Mouse (Mus musculus): ENCODE data around the gene Olfr1093. TPM values are rescaled to one million over a fixed set of nuclear protein-coding genes. Genes with fewer than 3 reads are reported as not detected.

Gene Olfr1093
- polyA plus RNA-seq (2015; fragmentation: Nextera tagmentation; extraction: Ambion mirVana), result not detected in 2 replicates

- Histone ChIP-seq H3K9me3 (replicated peaks) (no peaks in the 10 kb centered on the region), H3K4me3 (replicated peaks) (no peak within 1 kb of the TSS), H3K4me2 (no peak within 1 kb of the TSS), H3K9ac (no peak within 1 kb of the TSS), H3K27me3 (no peaks in the 10 kb centered on the region), H3K36me3 (replicated peaks) (no peaks in the 10 kb centered on the region), H3K4me1 (replicated peaks) (no peaks in the 10 kb centered on the region), H3K27ac (replicated peaks) (no peak within 1 kb of the TSS)
- ATAC-seq (ENCODE audit: insufficient read depth), result no peak
- 44% methylated on average over 2 of the region's 2 CpGs for WGBS (ENCODE audit: insufficient replicate concordance)
Measured at GRCm38 (mm10) chr2:86782179-86782578, at the start of gene Olfr1093. Gene Olfr1093, plus strand, starts transcription at chr2:86782479.

- no peak within 1 kb of the TSS for H3K4me2 ChIP-seq
- H3K9me3 ChIP-seq (replicated peaks), result no peaks in the 10 kb centered on the region
- no peaks in the 10 kb centered on the region for H3K27me3 ChIP-seq
- no peak within 1 kb of the TSS for H3K27ac ChIP-seq (replicated peaks)
- no peak within 1 kb of the TSS for H3K9ac ChIP-seq
- no peaks in the 10 kb centered on the region for H3K4me1 ChIP-seq (replicated peaks)
- no peak for ATAC-seq (ENCODE audit: insufficient read depth)
- H3K4me3 ChIP-seq (replicated peaks), result no peak within 1 kb of the TSS
- no peaks in the 10 kb centered on the region for H3K36me3 ChIP-seq (replicated peaks)
Measured at GRCm38 (mm10) chr2:86733601-86734000, 48.7 kb upstream of the Olfr1093 start, which contains the start of gene Olfr1089. Gene Olfr1089, minus strand, starts transcription at chr2:86733701.

- Histone ChIP-seq H3K4me3 (replicated peaks) (no peak within 1 kb of the TSS), H3K9me3 (replicated peaks) (no peaks in the 10 kb centered on the region), H3K27me3 (no peaks in the 10 kb centered on the region), H3K9ac (no peak within 1 kb of the TSS), H3K27ac (replicated peaks) (no peak within 1 kb of the TSS), H3K4me2 (no peak within 1 kb of the TSS), H3K36me3 (replicated peaks) (no peaks in the 10 kb centered on the region), H3K4me1 (replicated peaks) (no peaks in the 10 kb centered on the region)
- ATAC-seq (ENCODE audit: insufficient read depth), result no peak
- 70% methylated on average over 1 of the region's 1 CpGs for WGBS (ENCODE audit: insufficient replicate concordance)
Measured at GRCm38 (mm10) chr2:86758893-86759292, 23.4 kb upstream of the Olfr1093 start, which contains the start of gene Olfr1090. Gene Olfr1090, minus strand, starts transcription at chr2:86758993.

DNA sequence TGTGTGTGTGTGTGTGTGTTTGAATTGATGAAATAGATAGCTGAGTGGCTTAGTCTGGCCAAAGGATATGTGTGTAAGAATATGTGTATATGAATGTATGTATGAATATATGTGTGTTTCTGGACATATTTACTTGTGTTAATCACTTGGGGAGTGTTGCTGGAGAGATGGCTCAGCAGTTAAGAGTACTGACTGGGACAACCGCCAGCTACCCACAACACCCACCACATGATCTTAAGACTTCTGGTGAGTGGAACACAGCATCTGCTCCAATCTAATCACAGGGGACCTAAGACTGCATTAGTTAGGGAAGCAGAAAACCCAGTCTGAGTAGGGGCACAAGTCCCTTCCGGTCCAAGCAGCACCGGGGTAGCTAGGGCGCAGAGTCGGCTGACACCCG, 21.2 kb upstream of the Olfr1093 start:
- no peak for ATAC-seq (ENCODE audit: insufficient read depth)

GRCm38 (mm10) chr2:86809918-86810317, 27.6 kb downstream of the Olfr1093 start, which contains the start of gene Olfr141:
Gene Olfr141, minus strand, starts transcription at chr2:86810018.
- ATAC-seq (ENCODE audit: insufficient read depth), result no peak
- H3K4me3 ChIP-seq (replicated peaks), result no peak within 1 kb of the TSS

More for the DNA sequence above, 21.2 kb upstream of the Olfr1093 start:
- Histone ChIP-seq H3K27ac (replicated peaks) (no peak overlapping the region), H3K4me2 (no peak overlapping the region), H3K4me3 (replicated peaks) (no peak overlapping the region), H3K9ac (no peak overlapping the region), H3K27me3 (no peaks in the 10 kb centered on the region), H3K9me3 (replicated peaks) (no peaks in the 10 kb centered on the region), H3K4me1 (replicated peaks) (no peaks in the 10 kb centered on the region), H3K36me3 (replicated peaks) (no peaks in the 10 kb centered on the region)
- 76% methylated on average over 6 of the region's 6 CpGs for WGBS (ENCODE audit: insufficient replicate concordance)

DNA sequence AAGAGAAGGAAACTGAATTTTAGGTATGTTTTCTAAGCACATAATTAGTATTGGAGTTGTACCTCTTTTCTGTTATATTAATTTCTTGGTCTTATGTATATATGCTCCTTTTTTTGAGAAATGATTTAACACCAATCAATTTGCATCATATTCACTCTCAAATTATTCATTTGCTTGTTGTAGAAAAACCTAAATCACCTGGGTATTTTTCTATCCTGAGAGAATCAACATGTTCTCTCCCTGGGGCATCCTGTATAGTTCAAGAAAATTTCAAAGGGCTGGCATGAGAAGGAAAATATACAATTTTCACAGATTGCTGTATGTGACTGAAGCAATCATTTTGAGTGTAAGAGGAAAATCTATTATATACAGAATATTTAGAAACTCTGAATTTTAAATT, 42.1 kb downstream of the Olfr1093 start, which contains the start of gene Olfr1094:
Olfr1094 (plus strand) TSS at position 301 of the 400 bp plus-strand sequence.
- Histone ChIP-seq H3K27ac (replicated peaks) (no peak within 1 kb of the TSS), H3K27me3 (no peaks in the 10 kb centered on the region), H3K4me3 (replicated peaks) (no peak within 1 kb of the TSS), H3K9me3 (replicated peaks) (no peaks in the 10 kb centered on the region), H3K9ac (no peak within 1 kb of the TSS), H3K36me3 (replicated peaks) (no peaks in the 10 kb centered on the region), H3K4me2 (no peak within 1 kb of the TSS), H3K4me1 (replicated peaks) (no peaks in the 10 kb centered on the region)
- ATAC-seq (ENCODE audit: insufficient read depth), result no peak

More at GRCm38 (mm10) chr2:86809918-86810317, 27.6 kb downstream of the Olfr1093 start, which contains the start of gene Olfr141:
- no peaks in the 10 kb centered on the region for H3K27me3 ChIP-seq
- no peak within 1 kb of the TSS for H3K9ac ChIP-seq
- H3K36me3 ChIP-seq (replicated peaks), result no peaks in the 10 kb centered on the region
- H3K4me2 ChIP-seq, result no peak within 1 kb of the TSS
- no peaks in the 10 kb centered on the region for H3K9me3 ChIP-seq (replicated peaks)
- H3K4me1 ChIP-seq (replicated peaks), result no peaks in the 10 kb centered on the region
- no peak within 1 kb of the TSS for H3K27ac ChIP-seq (replicated peaks)

Other genes with a start within 250 kb of the Olfr1093 start
- not detected in 2 replicates for gene Olfr1079, start 240.0 kb upstream of the Olfr1093 start, polyA plus RNA-seq (2015; fragmentation: Nextera tagmentation; extraction: Ambion mirVana)
- gene Olfr1080, start 224.2 kb upstream of the Olfr1093 start, polyA plus RNA-seq (2015; fragmentation: Nextera tagmentation; extraction: Ambion mirVana), result not detected in 2 replicates
- gene Olfr1082, start 183.5 kb upstream of the Olfr1093 start, polyA plus RNA-seq (2015; fragmentation: Nextera tagmentation; extraction: Ambion mirVana), result not detected in 2 replicates
- gene Olfr1084, start 142.8 kb upstream of the Olfr1093 start, polyA plus RNA-seq (2015; fragmentation: Nextera tagmentation; extraction: Ambion mirVana), result not detected in 2 replicates
- gene Olfr1085, start 120.5 kb upstream of the Olfr1093 start, polyA plus RNA-seq (2015; fragmentation: Nextera tagmentation; extraction: Ambion mirVana), result not detected in 2 replicates
- not detected in 2 replicates for gene Olfr1086, start 102.4 kb upstream of the Olfr1093 start, polyA plus RNA-seq (2015; fragmentation: Nextera tagmentation; extraction: Ambion mirVana)
- not detected in 2 replicates for gene Olfr1087, start 84.1 kb upstream of the Olfr1093 start, polyA plus RNA-seq (2015; fragmentation: Nextera tagmentation; extraction: Ambion mirVana)
- not detected in 2 replicates for gene Olfr1089, start 48.8 kb upstream of the Olfr1093 start, polyA plus RNA-seq (2015; fragmentation: Nextera tagmentation; extraction: Ambion mirVana)
- gene Olfr1090, start 23.5 kb upstream of the Olfr1093 start, polyA plus RNA-seq (2015; fragmentation: Nextera tagmentation; extraction: Ambion mirVana), result not detected in 2 replicates
- gene Olfr141, start 27.5 kb downstream of the Olfr1093 start, polyA plus RNA-seq (2015; fragmentation: Nextera tagmentation; extraction: Ambion mirVana), result not detected in 2 replicates
- not detected in 2 replicates for gene Olfr1094, start 42.2 kb downstream of the Olfr1093 start, polyA plus RNA-seq (2015; fragmentation: Nextera tagmentation; extraction: Ambion mirVana)
- gene Olfr1095, start 69.2 kb downstream of the Olfr1093 start, polyA plus RNA-seq (2015; fragmentation: Nextera tagmentation; extraction: Ambion mirVana), result not detected in 2 replicates
- gene Gm13723, start 92.3 kb downstream of the Olfr1093 start, polyA plus RNA-seq (2015; fragmentation: Nextera tagmentation; extraction: Ambion mirVana), result not detected in 2 replicates
- gene Olfr1097, start 109.7 kb downstream of the Olfr1093 start, polyA plus RNA-seq (2015; fragmentation: Nextera tagmentation; extraction: Ambion mirVana), result not detected in 2 replicates
- gene Olfr1098, start 142.1 kb downstream of the Olfr1093 start, polyA plus RNA-seq (2015; fragmentation: Nextera tagmentation; extraction: Ambion mirVana), result not detected in 2 replicates
- not detected in 2 replicates for gene Olfr1099, start 178.2 kb downstream of the Olfr1093 start, polyA plus RNA-seq (2015; fragmentation: Nextera tagmentation; extraction: Ambion mirVana)
- not detected in 2 replicates for gene Olfr1100, start 197.5 kb downstream of the Olfr1093 start, polyA plus RNA-seq (2015; fragmentation: Nextera tagmentation; extraction: Ambion mirVana)
- not detected in 2 replicates for gene Olfr1101, start 208.7 kb downstream of the Olfr1093 start, polyA plus RNA-seq (2015; fragmentation: Nextera tagmentation; extraction: Ambion mirVana)
- gene Olfr1102, start 215.9 kb downstream of the Olfr1093 start, polyA plus RNA-seq (2015; fragmentation: Nextera tagmentation; extraction: Ambion mirVana), result not detected in 2 replicates
- gene Olfr1104, start 244.6 kb downstream of the Olfr1093 start, polyA plus RNA-seq (2015; fragmentation: Nextera tagmentation; extraction: Ambion mirVana), result not detected in 2 replicates